Mouse (Mus musculus): ENCODE data around the gene Vmn1r18.
A peak's percentile ranks its signal among the peaks of the same experiment; 100 is the strongest.
"Not testable (repeated sequence)": the region's sequence is repeated elsewhere in the genome, so short reads cannot be mapped to it uniquely, and the experiment has no call there.

The Vmn1r18 gene

DNA sequence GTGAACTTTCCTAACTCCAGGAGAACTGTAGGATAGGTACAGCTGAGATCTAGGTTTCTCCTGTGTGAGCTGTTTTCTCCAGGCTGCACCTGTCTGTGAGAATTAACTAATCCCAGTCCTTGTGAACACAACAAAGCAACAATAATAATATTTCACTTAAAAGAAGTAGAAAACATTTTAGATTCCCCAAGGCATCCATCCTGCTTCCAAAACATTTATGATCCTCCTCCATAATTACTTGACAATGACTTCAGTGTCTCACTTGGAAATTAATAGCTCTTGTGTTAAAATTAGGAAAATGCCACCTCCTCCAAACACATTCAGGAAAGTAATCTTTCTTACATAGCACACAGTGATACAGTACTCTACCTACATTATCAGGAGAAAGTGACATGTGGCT, at the start of gene Vmn1r18:
TSS of gene Vmn1r18 (minus strand) at position 101 of the 400 bp plus-strand sequence.
- no peak for DNase-seq (ENCODE audit: low spot score)

- peak; percentile 1 for DNase-seq (ENCODE audit: low spot score)
Measured at GRCm38 (mm10) chr6:57431196-57431595, 35.6 kb upstream of the Vmn1r18 start.

DNA sequence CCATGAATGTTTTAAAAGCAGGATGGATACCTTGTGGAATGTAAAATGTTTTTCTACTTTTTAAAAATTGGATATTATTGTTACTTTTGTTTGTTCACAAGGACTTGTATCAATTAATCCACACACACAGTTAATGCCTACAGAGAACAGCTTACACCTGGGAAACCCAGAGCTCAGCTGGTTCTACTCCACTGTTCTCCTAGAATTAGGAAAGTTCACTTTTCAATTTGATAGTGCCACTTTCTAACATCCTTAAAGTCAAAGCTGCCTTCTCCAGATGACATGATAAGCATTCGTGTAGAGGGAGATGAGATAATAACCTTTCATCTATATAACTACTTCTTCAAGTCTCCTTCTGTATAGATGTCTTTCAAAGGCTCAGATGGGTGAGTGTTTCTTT, 33.0 kb upstream of the Vmn1r18 start, which contains the start of gene Vmn1r20:
TSS of gene Vmn1r20 (plus strand) at position 301 of the 400 bp plus-strand sequence.
- no peak for DNase-seq (ENCODE audit: low spot score)

DNA sequence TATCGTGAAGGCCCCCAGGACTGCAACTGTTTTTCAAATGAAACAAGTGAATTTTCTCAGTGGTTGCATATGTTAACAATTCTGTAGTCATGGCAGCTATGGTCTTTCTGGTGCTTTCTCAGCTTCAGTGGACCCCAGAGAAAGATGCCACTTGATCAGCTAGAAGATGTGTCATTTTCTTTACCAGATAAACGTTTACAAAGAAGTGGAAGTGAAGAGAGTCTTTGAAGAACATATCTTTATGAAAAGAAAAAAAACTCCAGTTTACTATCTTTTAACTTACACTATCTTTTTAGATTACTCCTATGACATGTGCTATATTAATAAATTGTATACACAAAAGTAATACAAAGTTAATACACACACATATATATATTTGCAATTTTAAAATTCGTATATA, 7.9 kb upstream of the Vmn1r18 start, which contains the start of gene Vmn1r19:
TSS of gene Vmn1r19 (plus strand) at position 301 of the 400 bp plus-strand sequence.
- not testable (repeated sequence) for DNase-seq (ENCODE audit: low spot score)

DNA sequence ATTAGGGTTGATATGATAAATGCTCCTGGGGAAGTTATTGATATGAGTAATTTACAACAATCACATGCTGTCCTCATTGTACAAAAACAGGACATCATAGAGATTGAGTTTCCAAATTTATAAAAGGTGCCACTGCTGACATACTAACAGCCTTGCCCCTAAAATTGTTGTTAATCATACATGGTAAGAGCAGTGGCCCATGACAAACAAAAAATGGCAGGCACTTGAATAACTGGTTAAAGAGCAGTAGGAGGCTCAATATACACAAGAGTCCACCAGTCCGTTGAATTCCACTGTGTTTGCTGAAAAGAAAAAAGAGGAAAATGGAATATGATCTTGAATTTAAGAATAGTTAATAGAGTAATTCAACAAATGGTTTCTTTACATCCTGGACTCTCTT, 28.1 kb downstream of the Vmn1r18 start:
- DNase-seq (ENCODE audit: low spot score), result no peak

DNA sequence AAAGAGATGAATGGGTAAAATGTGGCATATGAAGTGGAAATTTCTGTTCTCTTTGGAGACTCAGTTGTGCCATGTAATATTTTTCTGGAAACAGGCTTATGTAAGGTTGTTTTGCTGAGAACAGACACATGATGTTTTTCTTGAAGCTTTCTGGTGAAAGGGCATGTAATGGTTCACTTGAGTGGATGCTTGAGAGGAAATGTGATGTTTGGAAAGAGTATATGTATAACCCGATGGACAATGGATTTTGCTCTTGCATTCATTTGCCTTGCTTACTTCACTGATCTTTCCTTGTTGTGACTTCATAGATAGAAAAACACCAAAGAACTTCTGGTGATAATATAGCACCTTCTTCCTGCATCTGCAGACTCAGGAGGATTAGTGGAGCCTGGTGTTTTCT, 29.7 kb downstream of the Vmn1r18 start:
- DNase-seq (ENCODE audit: low spot score), result not testable (repeated sequence)

GRCm38 (mm10) chr6:57363627-57364026, 32.0 kb downstream of the Vmn1r18 start, which contains the start of gene Vmn1r17:
TSS of gene Vmn1r17 (minus strand) at chr6:57363727.
- no peak for DNase-seq (ENCODE audit: low spot score)

GRCm38 (mm10) chr6:57356864-57357263, 38.7 kb downstream of the Vmn1r18 start:
- DNase-seq (ENCODE audit: low spot score), result no peak

GRCm38 (mm10) chr6:57329394-57329793, 66.2 kb downstream of the Vmn1r18 start, which contains the start of gene Vmn1r16:
TSS of gene Vmn1r16 (minus strand) at chr6:57329494.
- no peak for DNase-seq (ENCODE audit: low spot score)
